Mouse (Mus musculus) kidney, adult 2 months (tissue): Measurements from ENCODE around the gene Rbpjl. TPM values are rescaled to one million over a fixed set of nuclear protein-coding genes. Genes with fewer than 3 reads are reported as not detected.
A peak's percentile ranks its signal among the peaks of the same experiment; 100 is the strongest.

Experiments
- DNase-seq: peaks from one replicate; pipeline ENCODE4 v3.0.0; 2021
- H3K27ac ChIP-seq: fragments of 200-500 bp; 2 replicates; pipeline ENCODE4 v1.5.1; 2012; ENCODE audit warnings: low read depth, low read length, control low read depth, inconsistent platforms; ENCODE audit not compliant: insufficient read depth
- H3K27me3 ChIP-seq: fragments of 200-500 bp; replicated peaks from 2 replicates; pipeline ENCODE4 v1.6.1; 2012; ENCODE audit warnings: mild to moderate bottlenecking, moderate library complexity, low read length, inconsistent platforms; ENCODE audit not compliant: control insufficient read depth, insufficient read depth
- H3K36me3 ChIP-seq: fragments of 200-500 bp; 2 replicates; pipeline ENCODE4 v1.6.1; 2012; ENCODE audit warnings: mild to moderate bottlenecking, moderate library complexity, low read length, inconsistent platforms; ENCODE audit not compliant: control insufficient read depth, insufficient read depth
- H3K4me1 ChIP-seq: fragments of 200-500 bp; 2 replicates; pipeline ENCODE4 v1.6.1; 2011; ENCODE audit warnings: low read length; ENCODE audit not compliant: control insufficient read depth, insufficient read depth
- H3K4me3 ChIP-seq: fragments of 200-500 bp; 2 replicates; pipeline ENCODE4 v1.5.1; 2011; ENCODE audit warnings: mild to moderate bottlenecking, low read depth, low read length, control low read depth; ENCODE audit not compliant: insufficient read depth
- CTCF ChIP-seq: fragments of 200-500 bp; conservative IDR thresholded peaks from 2 replicates; pipeline ENCODE4 v1.5.1; 2011; ENCODE audit warnings: low read depth, mild to moderate bottlenecking, control low read depth, low read length, moderate library complexity, mixed read lengths; ENCODE audit not compliant: insufficient read depth, insufficient read length
- POLR2A ChIP-seq: fragments of 200-500 bp; IDR thresholded peaks from one replicate; pipeline ENCODE4 v1.6.1; 2011; ENCODE audit warnings: low read depth, low read length, control low read depth
- WGBS: fragments of 180-500 bp; shearing (Covaris S2); methylation state at CpG from one replicate; pipeline ENCODE4 v1.1.7; 2018; 5-methylcytosine and 5-hydroxymethylcytosine counted together
- polyA plus RNA-seq: library from polyadenylated mRNA; depleted of rRNA; stranded (reverse); fragments of >200 nt; gene quantifications from 2 replicates; pipeline ENCODE4 v1.2.3, GENCODE M21; 2012

The Rbpjl gene
- polyA plus RNA-seq, 1 experiment: not detected

GRCm38 (mm10) chr2:164422675-164423393, 19.9 kb downstream of the Rbpjl start:
- no peak overlapping the region for H3K4me3 ChIP-seq
- H3K4me1 ChIP-seq: peaks cover 30% of the 10 kb centered on the region
- no peaks in the 10 kb centered on the region for H3K27me3 ChIP-seq
- peaks cover 16% of the 10 kb centered on the region for H3K36me3 ChIP-seq
- H3K27ac ChIP-seq: peak overlapping the region; percentile 77
- TF ChIP-seq POLR2A: no peak
- TF ChIP-seq CTCF: no peak
- DNase-seq: peak; percentile 38
- 64% methylated on average over 15 of the region's 15 CpGs for WGBS

- peak; percentile 40 for DNase-seq
- WGBS: 49% methylated on average over 11 of the region's 11 CpGs
- Histone ChIP-seq H3K27me3 (no peaks in the 10 kb centered on the region), H3K4me3 (no peak overlapping the region), H3K36me3 (peaks cover 17% of the 10 kb centered on the region), H3K27ac (peak overlapping the region; percentile 46; the same call in 1 of the 2 replicates), H3K4me1 (peaks cover 30% of the 10 kb centered on the region)
- no peak for TF ChIP-seq POLR2A
- TF ChIP-seq CTCF: no peak
Observed at GRCm38 (mm10) chr2:164423464-164423863, 20.5 kb downstream of the Rbpjl start.

GRCm38 (mm10) chr2:164424406-164424805, 21.5 kb downstream of the Rbpjl start:
- H3K4me1 ChIP-seq: peaks cover 32% of the 10 kb centered on the region
- H3K4me3 ChIP-seq: no peak overlapping the region
- H3K27me3 ChIP-seq: no peaks in the 10 kb centered on the region
- TF ChIP-seq CTCF: no peak
- no peak for TF ChIP-seq POLR2A
- WGBS: 89% methylated on average over 8 of the region's 8 CpGs
- DNase-seq: no peak
- H3K36me3 ChIP-seq: peaks cover 22% of the 10 kb centered on the region
- no peak overlapping the region for H3K27ac ChIP-seq

GRCm38 (mm10) chr2:164425401-164425800, 22.5 kb downstream of the Rbpjl start:
- Histone ChIP-seq H3K36me3 (peaks cover 23% of the 10 kb centered on the region), H3K27me3 (no peaks in the 10 kb centered on the region), H3K4me3 (no peak overlapping the region), H3K4me1 (peaks cover 32% of the 10 kb centered on the region), H3K27ac (no peak overlapping the region)
- TF ChIP-seq POLR2A (no peak), CTCF (no peak)
- WGBS: 50% methylated on average over 5 of the region's 5 CpGs
- peak; percentile 83 for DNase-seq

GRCm38 (mm10) chr2:164426121-164426520, 23.2 kb downstream of the Rbpjl start:
- Histone ChIP-seq H3K4me1 (peaks cover 35% of the 10 kb centered on the region), H3K27ac (no peak overlapping the region), H3K27me3 (no peaks in the 10 kb centered on the region), H3K36me3 (peaks cover 24% of the 10 kb centered on the region), H3K4me3 (no peak overlapping the region)
- 37% methylated on average over 12 of the region's 12 CpGs for WGBS
- no peak for TF ChIP-seq CTCF
- TF ChIP-seq POLR2A: no peak
- peak; percentile 73 for DNase-seq

- TF ChIP-seq POLR2A (no peak), CTCF (no peak)
- no peak for DNase-seq
- peaks cover 31% of the 10 kb centered on the region for H3K4me1 ChIP-seq
- no peak overlapping the region for H3K4me3 ChIP-seq
- H3K36me3 ChIP-seq: peaks cover 24% of the 10 kb centered on the region
- H3K27ac ChIP-seq: no peak overlapping the region
- WGBS: 47% methylated on average over 5 of the region's 5 CpGs
- no peaks in the 10 kb centered on the region for H3K27me3 ChIP-seq
Observed at GRCm38 (mm10) chr2:164426952-164427351, 24.0 kb downstream of the Rbpjl start.

GRCm38 (mm10) chr2:164428451-164428850, 25.5 kb downstream of the Rbpjl start:
- Histone ChIP-seq H3K36me3 (peaks cover 24% of the 10 kb centered on the region), H3K4me1 (peaks cover 32% of the 10 kb centered on the region), H3K27me3 (no peaks in the 10 kb centered on the region), H3K4me3 (no peak overlapping the region), H3K27ac (peak overlapping the region; percentile 13; the same call in 1 of the 2 replicates)
- no peak for TF ChIP-seq CTCF
- no peak for TF ChIP-seq POLR2A
- 39% methylated on average over 5 of the region's 5 CpGs for WGBS
- DNase-seq: no peak
